Mouse (Mus musculus) midbrain, embryonic 11.5 days (tissue): ENCODE measurements around the gene Iqca. TPM values are rescaled to one million over a fixed set of nuclear protein-coding genes. Genes with fewer than 3 reads are reported as not detected.

Experiments used
- ATAC-seq: fragments of 200-750 bp; cut with Nextera tagmentation; 2 replicates; pipeline ENCODE4 v1.8.0; 2017; ENCODE audit warnings: moderate TSS enrichment, moderate library complexity; ENCODE audit not compliant: low FRiP score
- DNase-seq: peaks from one replicate; pipeline ENCODE4 v3.0.0; 2015; ENCODE audit warnings: low spot score; ENCODE audit errors: missing footprints
- H3K27ac ChIP-seq: fragments of 300-500 bp; sonication (generic); 2 replicates; pipeline ENCODE4 v1.5.1; 2014; ENCODE audit warnings: low read depth, low read length
- H3K27me3 ChIP-seq: fragments of 300-500 bp; sonication (generic); 2 replicates; pipeline ENCODE4 v1.6.1; 2014; ENCODE audit warnings: mild to moderate bottlenecking, low read length, moderate library complexity, mixed read lengths; ENCODE audit not compliant: control insufficient read depth, insufficient read depth
- H3K36me3 ChIP-seq: fragments of 300-500 bp; sonication (generic); 2 replicates; pipeline ENCODE4 v1.6.1; 2014; ENCODE audit warnings: mild to moderate bottlenecking, low read length, moderate library complexity, mixed read lengths; ENCODE audit not compliant: control insufficient read depth, insufficient read depth
- H3K4me1 ChIP-seq: fragments of 300-500 bp; sonication (generic); 2 replicates; pipeline ENCODE4 v1.6.1; 2014; ENCODE audit warnings: low read length; ENCODE audit not compliant: control insufficient read depth, insufficient read depth
- H3K4me2 ChIP-seq: fragments of 300-500 bp; sonication (generic); 2 replicates; pipeline ENCODE4 v1.6.1; 2014; ENCODE audit warnings: mild to moderate bottlenecking, moderate library complexity
- H3K4me3 ChIP-seq: fragments of 300-500 bp; sonication (generic); 2 replicates; pipeline ENCODE4 v1.5.1; 2014; ENCODE audit warnings: low read depth, low read length
- H3K9ac ChIP-seq: fragments of 300-500 bp; sonication (generic); 2 replicates; pipeline ENCODE4 v1.6.1; 2014; ENCODE audit warnings: low read length
- H3K9me3 ChIP-seq: fragments of 300-500 bp; sonication (generic); 2 replicates; pipeline ENCODE4 v1.6.1; 2016; ENCODE audit warnings: low read length; ENCODE audit not compliant: control insufficient read depth
- WGBS: fragments of 180-500 bp; shearing (Covaris S2); extraction: QIAGEN DNeasy Blood & Tissue Kit; methylation state at CpG from one replicate; pipeline ENCODE4 v1.1.7; 2014; 5-methylcytosine and 5-hydroxymethylcytosine counted together
- polyA plus RNA-seq: library from polyadenylated mRNA; unstranded; fragments of >200 nt; fragmentation: Nextera tagmentation; extraction: Ambion mirVana; gene quantifications from 2 replicates; pipeline ENCODE4 v1.2.1, GENCODE M21; 2014

Iqca gene
- polyA plus RNA-seq, 1 experiment from 2014 or later: 0.18 TPM

DNA sequence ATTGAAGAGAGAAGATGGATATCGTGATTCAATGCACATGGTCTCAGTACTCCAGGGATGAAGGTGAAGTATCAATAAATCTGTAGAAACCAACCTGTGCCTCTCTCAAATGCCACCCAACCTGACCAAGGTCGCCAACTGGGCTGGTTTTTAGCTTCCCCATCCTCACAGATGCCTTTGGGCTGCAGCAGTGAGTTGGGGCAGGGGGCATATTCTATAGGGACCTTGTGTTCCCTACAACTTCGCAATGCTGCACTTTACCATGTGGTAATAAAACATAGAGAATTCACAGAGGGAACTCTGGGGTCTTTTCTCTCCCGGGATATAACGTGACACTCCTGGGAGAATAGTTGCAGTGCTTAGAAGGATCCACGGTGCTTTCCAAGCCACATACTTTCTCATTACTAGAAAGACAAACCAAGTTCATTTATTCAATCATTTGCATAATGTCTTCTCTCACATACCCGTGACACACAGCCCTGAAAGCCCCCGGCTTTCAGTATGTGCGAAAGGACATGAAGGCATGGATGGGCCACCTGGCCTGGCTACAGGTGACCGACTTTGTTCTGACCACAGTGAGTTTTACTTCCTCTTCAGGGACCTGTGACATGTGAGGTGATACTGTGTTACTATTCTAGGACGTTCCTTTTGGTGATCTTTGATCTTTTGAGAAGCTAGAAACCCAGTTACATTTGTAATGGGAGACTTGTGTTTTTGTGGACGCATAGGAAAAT, 27.9 kb upstream of the Iqca start:
- Histone ChIP-seq H3K27ac (no peak overlapping the region), H3K4me2 (no peak overlapping the region), H3K9ac (no peak overlapping the region), H3K36me3 (no peaks in the 10 kb centered on the region), H3K27me3 (no peaks in the 10 kb centered on the region), H3K4me1 (no peaks in the 10 kb centered on the region), H3K4me3 (no peak overlapping the region), H3K9me3 (no peaks in the 10 kb centered on the region; the same call in 1 of the 2 replicates)
- 87% methylated on average over 12 of the region's 12 CpGs for WGBS
- ATAC-seq: no peak
- DNase-seq: no peak

DNA sequence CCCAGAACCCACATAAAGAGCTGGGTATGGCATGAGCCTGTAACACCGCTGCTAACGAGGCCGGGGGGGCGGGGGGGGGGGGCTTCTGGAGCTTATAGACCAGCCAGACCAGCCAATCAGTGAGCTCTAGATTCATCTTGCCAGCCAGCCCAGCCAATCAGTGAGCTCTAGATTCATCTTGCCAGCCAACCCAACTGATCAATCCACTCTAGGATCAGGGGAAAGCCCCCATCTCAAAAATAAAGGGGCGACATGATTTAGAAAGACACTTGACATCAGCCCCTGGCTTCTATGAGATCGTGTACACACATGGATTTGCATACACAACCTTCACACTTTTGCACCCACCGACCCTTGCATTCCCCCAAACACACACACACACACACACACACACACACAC, 27.3 kb upstream of the Iqca start:
- H3K36me3 ChIP-seq: no peaks in the 10 kb centered on the region
- H3K27ac ChIP-seq: no peak overlapping the region
- H3K4me3 ChIP-seq: no peak overlapping the region
- ATAC-seq (no peak), DNase-seq (no peak)
- no peaks in the 10 kb centered on the region for H3K27me3 ChIP-seq
- H3K4me1 ChIP-seq: no peaks in the 10 kb centered on the region
- H3K9me3 ChIP-seq: no peaks in the 10 kb centered on the region
- H3K9ac ChIP-seq: no peak overlapping the region
- no peak overlapping the region for H3K4me2 ChIP-seq
- WGBS: 81% methylated on average over 7 of the region's 7 CpGs

DNA sequence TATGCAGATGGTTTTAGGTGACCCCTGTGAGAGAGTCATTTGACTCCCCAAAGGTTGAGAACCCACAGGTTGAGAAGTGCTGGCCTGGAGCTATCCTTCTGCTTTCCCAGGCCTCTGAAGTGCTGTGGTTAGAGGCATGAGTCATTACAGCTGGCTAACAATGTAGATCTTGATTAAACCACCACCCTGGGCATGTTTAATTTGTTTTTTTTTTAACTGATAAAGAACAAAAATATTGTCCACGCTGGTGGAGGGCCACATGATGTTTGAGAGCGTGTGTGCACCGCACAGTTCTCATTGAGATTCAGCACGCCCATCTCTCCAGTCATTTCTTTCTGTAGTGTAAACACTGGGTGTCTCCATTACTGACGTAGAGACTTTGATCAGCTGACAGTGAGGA, 24.8 kb upstream of the Iqca start:
- Histone ChIP-seq H3K27ac (no peak overlapping the region), H3K9me3 (no peaks in the 10 kb centered on the region), H3K36me3 (no peaks in the 10 kb centered on the region), H3K27me3 (no peaks in the 10 kb centered on the region), H3K9ac (no peak overlapping the region), H3K4me1 (no peaks in the 10 kb centered on the region), H3K4me2 (no peak overlapping the region), H3K4me3 (no peak overlapping the region)
- DNase-seq (no peak), ATAC-seq (no peak)
- 76% methylated on average over 5 of the region's 5 CpGs for WGBS

DNA sequence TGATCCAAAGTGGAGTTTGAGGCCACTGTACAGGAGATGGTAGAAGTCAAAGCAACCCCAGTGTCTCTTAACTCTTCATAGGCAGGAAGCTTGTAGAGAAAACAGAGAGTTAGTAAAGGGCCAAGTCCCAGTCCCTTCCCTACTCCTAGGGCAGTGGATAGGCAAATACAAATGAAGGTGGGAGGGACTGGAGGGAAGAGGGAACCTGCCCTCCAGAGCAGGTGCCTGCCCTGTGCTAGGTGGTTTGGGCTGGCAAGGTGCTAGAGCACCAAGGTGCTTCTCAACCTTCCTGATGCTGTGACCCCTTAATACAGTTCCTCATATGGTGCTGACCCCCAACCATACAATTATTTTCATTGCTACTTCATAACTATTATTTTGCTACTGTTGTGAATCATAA, 24.4 kb upstream of the Iqca start:
- ATAC-seq: no peak
- no peak for DNase-seq
- H3K4me1 ChIP-seq: no peaks in the 10 kb centered on the region
- no peak overlapping the region for H3K27ac ChIP-seq
- H3K27me3 ChIP-seq: no peaks in the 10 kb centered on the region
- H3K9ac ChIP-seq: no peak overlapping the region
- no peak overlapping the region for H3K4me2 ChIP-seq
- no peak overlapping the region for H3K4me3 ChIP-seq
- no peaks in the 10 kb centered on the region for H3K36me3 ChIP-seq
- no peaks in the 10 kb centered on the region for H3K9me3 ChIP-seq

DNA sequence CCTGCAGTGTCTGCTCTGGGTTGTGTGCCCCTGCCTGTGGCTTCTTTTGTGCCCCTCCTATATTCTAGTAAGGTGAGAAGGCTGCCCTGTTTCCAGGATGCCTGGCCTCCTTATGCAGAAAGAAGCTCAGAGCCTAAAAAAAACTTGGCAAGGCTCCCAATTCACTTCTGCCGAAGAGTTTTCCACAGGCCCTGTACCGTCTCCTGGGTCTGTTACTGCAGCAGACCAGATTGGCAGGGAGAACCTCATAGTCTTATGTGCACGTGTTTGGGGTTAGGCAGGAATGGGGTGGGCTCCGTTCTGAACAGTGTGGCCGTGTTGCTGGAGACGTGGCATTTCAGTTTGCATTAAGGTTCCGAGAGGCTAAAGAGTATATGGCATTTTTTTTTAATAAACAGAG, 23.0 kb upstream of the Iqca start:
- no peak for ATAC-seq
- no peaks in the 10 kb centered on the region for H3K27me3 ChIP-seq
- H3K9me3 ChIP-seq: no peaks in the 10 kb centered on the region
- no peaks in the 10 kb centered on the region for H3K36me3 ChIP-seq
- no peaks in the 10 kb centered on the region for H3K4me1 ChIP-seq
- WGBS: 81% methylated on average over 7 of the region's 7 CpGs
- H3K4me2 ChIP-seq: no peak overlapping the region
- DNase-seq: no peak
- no peak overlapping the region for H3K4me3 ChIP-seq
- no peak overlapping the region for H3K27ac ChIP-seq
- no peak overlapping the region for H3K9ac ChIP-seq

DNA sequence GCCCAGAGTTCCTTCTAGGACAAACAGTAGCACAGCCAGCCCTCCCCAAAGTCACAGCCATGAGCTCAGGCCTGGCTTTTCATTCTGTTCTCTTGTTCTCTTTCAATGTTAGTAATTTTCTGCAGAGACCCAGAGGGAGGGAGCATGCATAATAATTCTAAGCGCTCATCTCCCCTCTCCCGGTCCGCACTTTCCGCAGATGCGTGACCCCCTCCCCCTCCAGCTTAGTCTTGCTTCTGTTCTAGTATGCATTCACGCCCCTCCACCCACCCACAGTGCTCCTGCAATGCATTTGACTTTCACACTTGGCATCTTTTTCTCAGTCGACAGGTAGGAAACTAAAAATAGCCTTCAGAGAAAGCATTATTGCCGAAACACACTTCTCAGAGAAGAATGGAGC, 21.1 kb upstream of the Iqca start:
- no peaks in the 10 kb centered on the region for H3K36me3 ChIP-seq
- no peak overlapping the region for H3K27ac ChIP-seq
- no peaks in the 10 kb centered on the region for H3K4me1 ChIP-seq
- H3K4me3 ChIP-seq: no peak overlapping the region
- H3K9ac ChIP-seq: no peak overlapping the region
- no peaks in the 10 kb centered on the region for H3K9me3 ChIP-seq
- DNase-seq (no peak), ATAC-seq (no peak)
- no peaks in the 10 kb centered on the region for H3K27me3 ChIP-seq
- no peak overlapping the region for H3K4me2 ChIP-seq
- WGBS: 61% methylated on average over 8 of the region's 8 CpGs

DNA sequence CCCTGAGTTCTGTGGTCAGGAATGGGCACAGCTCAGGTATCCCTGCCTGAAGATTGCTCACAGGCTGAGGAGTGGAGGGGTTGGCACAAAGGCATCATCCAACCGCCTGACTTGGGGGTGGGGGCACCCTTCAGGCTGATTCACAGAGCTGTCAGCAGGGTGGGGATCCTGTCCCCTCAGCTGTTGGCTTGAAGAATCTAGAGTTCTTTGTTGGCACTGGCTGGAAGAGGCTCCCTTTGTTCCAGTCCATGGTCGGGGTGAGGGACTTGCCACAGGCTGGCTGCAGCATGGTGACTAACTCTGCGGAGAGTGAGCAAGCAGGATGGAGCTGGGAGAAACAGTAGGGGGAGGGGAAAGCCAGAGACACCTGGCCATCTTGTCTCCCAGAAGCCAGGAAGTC, 11.1 kb upstream of the Iqca start:
- Histone ChIP-seq H3K27ac (no peak overlapping the region), H3K4me3 (no peak overlapping the region), H3K27me3 (no peaks in the 10 kb centered on the region), H3K36me3 (no peaks in the 10 kb centered on the region), H3K9me3 (no peaks in the 10 kb centered on the region), H3K4me2 (no peak overlapping the region), H3K9ac (no peak overlapping the region), H3K4me1 (no peaks in the 10 kb centered on the region; the same call in 1 of the 2 replicates)
- ATAC-seq (no peak), DNase-seq (no peak)
- 44% methylated on average over 3 of the region's 3 CpGs for WGBS

DNA sequence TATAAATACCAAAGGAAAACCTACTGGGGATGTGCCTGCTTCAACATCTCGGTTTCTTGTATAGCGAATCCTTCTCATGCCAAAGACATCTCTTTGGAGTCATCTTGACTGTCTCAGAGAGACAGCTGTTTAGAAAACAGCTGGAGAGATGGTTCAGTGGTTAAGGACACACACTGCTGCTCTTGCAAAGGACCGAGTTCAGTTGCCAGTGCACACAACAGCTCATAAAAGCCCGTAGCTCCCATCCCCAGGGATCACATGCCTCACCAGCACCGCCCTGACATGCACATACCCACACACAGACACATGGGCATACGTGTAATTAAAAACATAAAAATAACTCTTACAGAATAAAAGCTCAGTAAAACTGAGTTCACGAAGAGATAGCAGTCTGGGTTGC, 10.0 kb upstream of the Iqca start:
- H3K4me3 ChIP-seq: no peak overlapping the region
- WGBS: 82% methylated on average over 7 of the region's 7 CpGs
- H3K9me3 ChIP-seq: no peaks in the 10 kb centered on the region
- DNase-seq (no peak), ATAC-seq (no peak)
- no peaks in the 10 kb centered on the region for H3K36me3 ChIP-seq
- H3K4me2 ChIP-seq: no peak overlapping the region
- H3K4me1 ChIP-seq: no peaks in the 10 kb centered on the region; the same call in 1 of the 2 replicates
- H3K27ac ChIP-seq: no peak overlapping the region
- no peaks in the 10 kb centered on the region for H3K27me3 ChIP-seq
- no peak overlapping the region for H3K9ac ChIP-seq

DNA sequence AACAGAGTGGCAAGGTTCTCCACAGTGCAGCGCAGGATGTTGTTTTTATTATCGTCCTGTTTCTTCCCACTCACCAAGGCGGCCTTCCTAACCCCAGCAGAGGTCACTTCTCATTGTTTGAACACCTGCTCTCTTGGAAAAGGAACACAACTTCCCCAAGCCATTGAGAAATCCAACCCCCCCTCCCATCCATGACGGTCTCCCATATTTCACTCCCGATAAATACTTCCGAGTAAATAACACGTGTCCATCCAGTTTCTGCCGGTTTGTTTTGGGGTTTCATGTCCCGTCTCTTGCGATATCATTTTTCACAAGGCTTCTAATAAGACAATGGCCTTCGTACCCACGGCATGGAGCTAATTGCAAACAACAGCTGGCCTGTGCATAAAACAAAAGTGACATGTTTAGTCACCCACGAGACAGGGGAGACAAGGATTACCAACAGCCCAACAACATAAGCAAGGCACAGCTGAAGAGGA, 9.2 kb upstream of the Iqca start:
- no peaks in the 10 kb centered on the region for H3K27me3 ChIP-seq
- no peak overlapping the region for H3K4me2 ChIP-seq
- H3K4me3 ChIP-seq: no peak overlapping the region
- H3K4me1 ChIP-seq: no peaks in the 10 kb centered on the region; the same call in 1 of the 2 replicates
- H3K27ac ChIP-seq: no peak overlapping the region; the same call in 1 of the 2 replicates
- H3K9me3 ChIP-seq: no peaks in the 10 kb centered on the region
- DNase-seq (no peak), ATAC-seq (no peak)
- no peaks in the 10 kb centered on the region for H3K36me3 ChIP-seq
- H3K9ac ChIP-seq: no peak overlapping the region
- 64% methylated on average over 13 of the region's 13 CpGs for WGBS
